Mouse (Mus musculus) myocyte (in vitro differentiated cells): Measurements from ENCODE around the gene Polr1a. TPM values are rescaled to one million over a fixed set of nuclear protein-coding genes. Genes with fewer than 3 reads are reported as not detected.

Source experiments
- H3K27me3 ChIP-seq: one replicate; pipeline ENCODE4 v1.6.1; 2011; ENCODE audit not compliant: control insufficient read depth, insufficient read depth, insufficient read length
- H3K36me3 ChIP-seq: one replicate; pipeline ENCODE4 v1.6.1; 2011; ENCODE audit not compliant: control insufficient read depth, insufficient read depth
- H3K4me2 ChIP-seq: one replicate; pipeline ENCODE4 v1.6.1; 2011; ENCODE audit warnings: low read depth, control low read depth
- H3K4me3 ChIP-seq: one replicate; pipeline ENCODE4 v1.5.1; 2011; ENCODE audit warnings: mild to moderate bottlenecking, control low read depth, moderate library complexity
- H3K79me2 ChIP-seq: one replicate; pipeline ENCODE4 v1.6.1; 2011; ENCODE audit not compliant: control insufficient read depth, insufficient read depth
- H3ac ChIP-seq: one replicate; pipeline ENCODE4 v1.6.1; 2011; ENCODE audit not compliant: control insufficient read depth, insufficient read length
- CEBPB ChIP-seq: IDR thresholded peaks from 2 replicates; pipeline ENCODE4 v1.6.1; 2011; ENCODE audit warnings: mild to moderate bottlenecking, moderate library complexity; ENCODE audit not compliant: poor library complexity, insufficient read depth, severe bottlenecking
- E2F4 ChIP-seq: IDR thresholded peaks from one replicate; pipeline ENCODE4 v1.6.1; 2011; ENCODE audit warnings: mild to moderate bottlenecking, control low read depth, moderate library complexity; ENCODE audit not compliant: insufficient read depth
- MAX ChIP-seq: IDR thresholded peaks from one replicate; pipeline ENCODE4 v1.6.1; 2011; ENCODE audit warnings: low read depth, mild to moderate bottlenecking, control low read depth
- MYOD1 ChIP-seq, 3 experiments: IDR thresholded peaks; one replicate each; pipeline ENCODE4 v1.6.1; 2011; ENCODE audit warnings: control low read depth in 2 of 3, low read depth in 2 of 3, mild to moderate bottlenecking in 2 of 3, moderate library complexity in 1 of 3; ENCODE audit not compliant: insufficient read length in 2 of 3, control insufficient read depth in 1 of 3
- MYOG ChIP-seq, 3 experiments: IDR thresholded peaks; one replicate each; pipeline ENCODE4 v1.6.1; 2011; ENCODE audit warnings: control low read depth in 2 of 3, low read depth in 2 of 3, mild to moderate bottlenecking in 2 of 3; ENCODE audit not compliant: insufficient read length in 2 of 3, control insufficient read depth in 1 of 3, insufficient read depth in 1 of 3
- POLR2A ChIP-seq: IDR thresholded peaks from one replicate; pipeline ENCODE4 v1.6.1; 2011; ENCODE audit warnings: low read depth, mild to moderate bottlenecking, control low read depth, moderate library complexity; ENCODE audit not compliant: insufficient read length
- POLR2AphosphoS2 ChIP-seq: IDR thresholded peaks from one replicate; pipeline ENCODE4 v1.6.1; 2011; ENCODE audit warnings: low read depth, control low read depth; ENCODE audit not compliant: insufficient read length
- REST ChIP-seq: IDR thresholded peaks from one replicate; pipeline ENCODE4 v1.6.1; 2011; ENCODE audit warnings: mild to moderate bottlenecking, control low read depth, moderate library complexity; ENCODE audit not compliant: insufficient read depth, insufficient read length
- SRF ChIP-seq: IDR thresholded peaks from one replicate; pipeline ENCODE4 v1.6.1; 2011; ENCODE audit warnings: low read depth; ENCODE audit not compliant: control insufficient read depth, insufficient read length
- TCF12 ChIP-seq: IDR thresholded peaks from one replicate; pipeline ENCODE4 v1.6.1; 2011; ENCODE audit warnings: mild to moderate bottlenecking, control low read depth; ENCODE audit not compliant: poor library complexity, insufficient read depth, severe bottlenecking
- TCF3 ChIP-seq: IDR thresholded peaks from one replicate; pipeline ENCODE4 v1.6.1; 2011; ENCODE audit warnings: low read depth, control low read depth; ENCODE audit not compliant: insufficient read length
- USF1 ChIP-seq: IDR thresholded peaks from one replicate; pipeline ENCODE4 v1.6.1; 2011; ENCODE audit warnings: low read depth, mild to moderate bottlenecking, control low read depth, moderate library complexity
- polyA plus RNA-seq: library from polyadenylated mRNA; unstranded; fragments of >200 nt; fragmentation: generic; extraction: Trizol; gene quantifications from one replicate; pipeline ENCODE4 v1.2.1, GENCODE M21; 2012; ENCODE audit warnings: missing spikeins

Polr1a gene
- polyA plus RNA-seq, 1 experiment = 32.8 TPM

DNA sequence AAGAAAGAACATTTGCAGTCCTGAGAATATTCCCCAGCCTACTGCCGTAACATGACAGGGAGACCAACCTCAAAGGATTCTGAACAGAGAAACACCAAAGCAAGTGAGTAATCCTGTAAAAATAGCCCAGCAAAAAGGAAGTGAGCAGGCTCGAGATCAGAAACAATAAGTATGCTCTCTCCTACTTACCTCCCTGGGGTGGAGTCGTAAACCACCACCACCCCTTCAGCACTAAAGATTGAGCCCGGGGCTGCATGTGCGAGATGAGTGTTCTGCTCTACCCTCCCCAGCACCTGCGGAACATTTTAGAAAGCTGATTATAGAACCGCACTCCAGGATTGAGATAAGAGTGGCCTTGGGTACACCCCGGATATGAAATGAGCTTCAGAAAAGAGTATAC, 71.3 kb downstream of the Polr1a start:
- no peak overlapping the region for H3ac ChIP-seq
- no peak overlapping the region for H3K4me2 ChIP-seq
- peaks cover 4% of the 10 kb centered on the region for H3K36me3 ChIP-seq
- H3K4me3 ChIP-seq = no peak overlapping the region
- H3K79me2 ChIP-seq = no peaks in the 10 kb centered on the region
- no peaks in the 10 kb centered on the region for H3K27me3 ChIP-seq
- no peak for TF ChIP-seq POLR2A
- TF ChIP-seq MYOG (IDR thresholded peaks at IDR 0.05; ENCODE audit: control insufficient read depth in 1 of 3, insufficient read depth in 1 of 3, insufficient read length in 2 of 3, low read depth in 2 of 3) = no peak
- TF ChIP-seq TCF12 = no peak
- no peak for TF ChIP-seq CEBPB
- TF ChIP-seq POLR2AphosphoS2 = no peak
- no peak for TF ChIP-seq REST
- TF ChIP-seq MAX = no peak
- no peak for TF ChIP-seq MYOD1 (IDR thresholded peaks at IDR 0.05; ENCODE audit: control insufficient read depth in 1 of 3, insufficient read length in 2 of 3, low read depth in 2 of 3)
- no peak for TF ChIP-seq TCF3
- no peak for TF ChIP-seq E2F4
- TF ChIP-seq SRF = no peak
- no peak for TF ChIP-seq USF1

DNA sequence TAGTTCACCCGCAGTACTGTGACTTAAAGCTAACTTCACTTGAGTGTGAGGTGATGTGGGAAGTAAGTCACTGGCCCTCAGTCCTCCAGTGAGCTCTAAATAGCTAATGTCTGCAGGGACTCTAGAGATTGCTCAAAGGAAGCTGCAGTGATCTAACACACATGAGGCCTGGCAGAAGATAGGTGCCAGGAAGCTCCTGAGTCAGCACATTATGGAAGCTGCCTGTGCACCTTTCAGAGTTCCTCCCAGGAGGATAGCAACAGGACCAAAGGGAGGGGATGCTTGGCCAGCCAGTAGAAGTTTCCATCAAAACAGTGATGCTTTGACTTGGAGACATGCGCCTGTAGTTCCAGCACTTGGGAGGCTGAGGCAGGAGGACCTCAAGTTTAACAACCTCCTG, 71.7 kb downstream of the Polr1a start:
- Histone ChIP-seq H3K36me3 (no peaks in the 10 kb centered on the region), H3K27me3 (no peaks in the 10 kb centered on the region), H3K4me3 (no peak overlapping the region), H3K79me2 (no peaks in the 10 kb centered on the region), H3K4me2 (no peak overlapping the region), H3ac (no peak overlapping the region)
- TF ChIP-seq TCF12 = no peak
- TF ChIP-seq CEBPB = no peak
- no peak for TF ChIP-seq POLR2AphosphoS2
- TF ChIP-seq REST = no peak
- TF ChIP-seq POLR2A = no peak
- no peak for TF ChIP-seq MYOG (IDR thresholded peaks at IDR 0.05; ENCODE audit: control insufficient read depth in 1 of 3, insufficient read depth in 1 of 3, insufficient read length in 2 of 3, low read depth in 2 of 3)
- no peak for TF ChIP-seq SRF
- TF ChIP-seq MAX = no peak
- no peak for TF ChIP-seq MYOD1 (IDR thresholded peaks at IDR 0.05; ENCODE audit: control insufficient read depth in 1 of 3, insufficient read length in 2 of 3, low read depth in 2 of 3)

DNA sequence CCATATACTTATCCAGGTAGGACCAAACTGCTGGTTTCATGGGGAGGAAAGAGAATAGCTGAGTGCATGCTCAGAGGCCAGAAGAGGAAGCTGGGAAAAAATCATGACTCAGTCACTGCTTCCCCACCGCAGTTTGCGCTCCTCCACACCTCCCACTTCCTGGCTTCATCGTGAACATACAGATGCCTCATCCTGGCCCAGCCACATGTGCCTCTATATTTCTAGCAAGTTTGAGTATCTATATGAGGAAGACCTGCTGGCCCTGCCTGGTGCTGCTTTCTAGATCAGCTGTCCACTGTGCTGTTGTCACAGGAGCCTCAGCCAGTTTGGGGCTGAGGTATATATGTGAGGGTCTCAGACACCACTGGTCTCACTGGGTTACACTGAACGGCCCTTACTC, 72.6 kb downstream of the Polr1a start:
- TF ChIP-seq REST = no peak
- no peak for TF ChIP-seq MYOD1 (IDR thresholded peaks at IDR 0.05; ENCODE audit: control insufficient read depth in 1 of 3, insufficient read length in 2 of 3, low read depth in 2 of 3)
- TF ChIP-seq MAX = no peak
- no peak for TF ChIP-seq POLR2A
- TF ChIP-seq E2F4 = no peak
- TF ChIP-seq TCF12 = no peak
- TF ChIP-seq MYOG (IDR thresholded peaks at IDR 0.05; ENCODE audit: control insufficient read depth in 1 of 3, insufficient read depth in 1 of 3, insufficient read length in 2 of 3, low read depth in 2 of 3) = no peak
- no peak for TF ChIP-seq SRF
- no peak for TF ChIP-seq USF1
- TF ChIP-seq TCF3 = no peak
- Histone ChIP-seq H3K36me3 (no peaks in the 10 kb centered on the region), H3K4me3 (no peak overlapping the region), H3K27me3 (no peaks in the 10 kb centered on the region), H3K4me2 (no peak overlapping the region), H3K79me2 (no peaks in the 10 kb centered on the region), H3ac (no peak overlapping the region)

DNA sequence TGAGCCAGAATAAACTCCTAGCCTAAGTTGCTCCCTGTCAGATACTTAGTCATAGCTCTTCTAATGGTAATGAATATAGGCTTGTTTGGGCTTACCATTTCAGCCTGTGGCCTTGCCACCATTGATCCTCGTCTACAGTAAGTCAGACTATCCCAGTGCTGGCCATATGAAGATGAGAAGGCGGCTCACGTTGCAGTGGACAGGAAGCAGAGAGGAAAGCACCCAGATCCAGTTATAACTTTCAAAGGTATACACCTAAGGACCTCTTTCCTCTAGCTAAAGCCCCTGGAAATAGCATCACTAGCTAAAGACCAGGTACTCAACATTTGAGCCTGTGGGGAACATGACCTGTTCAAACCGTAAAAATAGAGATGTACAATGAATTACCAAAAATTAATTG, 77.1 kb downstream of the Polr1a start:
- Histone ChIP-seq H3K36me3 (no peaks in the 10 kb centered on the region), H3ac (no peak overlapping the region), H3K27me3 (no peaks in the 10 kb centered on the region), H3K4me2 (no peak overlapping the region), H3K79me2 (no peaks in the 10 kb centered on the region), H3K4me3 (no peak overlapping the region)
- TF ChIP-seq MYOD1 (IDR thresholded peaks at IDR 0.05; ENCODE audit: control insufficient read depth in 1 of 3, insufficient read length in 2 of 3, low read depth in 2 of 3) (no peak), MYOG (IDR thresholded peaks at IDR 0.05; ENCODE audit: control insufficient read depth in 1 of 3, insufficient read depth in 1 of 3, insufficient read length in 2 of 3, low read depth in 2 of 3) (no peak), TCF3 (no peak), CEBPB (no peak), REST (no peak), POLR2A (no peak), E2F4 (no peak), USF1 (no peak), TCF12 (no peak), MAX (no peak), POLR2AphosphoS2 (no peak), SRF (no peak)
